Mouse (Mus musculus) testis, adult 2 months (tissue): Measurements from ENCODE around the gene Atp2b2.

Source experiments
- CTCF ChIP-seq: fragments of 200-500 bp; IDR thresholded peaks from 2 replicates; pipeline ENCODE4 v1.5.1; 2012; ENCODE audit warnings: low read depth, mild to moderate bottlenecking, inconsistent platforms, low read length, moderate library complexity; ENCODE audit not compliant: control insufficient read depth, insufficient read depth, insufficient replicate concordance
- POLR2A ChIP-seq: fragments of 200-500 bp; IDR thresholded peaks from 2 replicates; pipeline ENCODE4 v1.6.1; 2012; ENCODE audit warnings: low read depth, mild to moderate bottlenecking, inconsistent platforms, low read length, moderate library complexity; ENCODE audit not compliant: control insufficient read depth

DNA sequence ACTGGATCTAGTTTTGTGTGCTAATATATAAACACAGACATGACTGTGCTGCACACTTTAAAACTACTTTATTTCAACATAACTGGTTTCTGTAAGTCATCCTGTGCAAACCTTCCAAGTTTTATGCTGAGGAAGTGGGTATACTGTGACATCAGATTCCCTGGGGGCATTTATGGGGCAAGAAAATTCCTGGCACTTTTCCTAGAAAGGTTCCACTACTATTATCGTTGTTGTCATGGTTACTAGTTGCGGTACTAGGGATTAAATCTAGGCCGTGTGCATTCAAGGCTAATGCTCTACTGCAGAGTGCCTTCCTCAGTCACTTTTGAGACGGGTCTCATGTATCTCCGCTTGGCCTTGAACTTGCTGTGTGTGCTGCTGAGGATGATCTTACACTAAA, 236.2 kb downstream of the Atp2b2 start:
- TF ChIP-seq CTCF (no peak), POLR2A (no peak)
